Mouse (Mus musculus) liver, embryonic 13.5 days (tissue): ENCODE results near the gene Dhrs13. TPM values are rescaled to one million over a fixed set of nuclear protein-coding genes. Genes with fewer than 3 reads are reported as not detected.
A peak's percentile ranks its signal among the peaks of the same experiment; 100 is the strongest.

Experiments used
- ATAC-seq: fragments of 200-750 bp; cut with Nextera tagmentation; 2 replicates; pipeline ENCODE4 v1.8.0; 2017; ENCODE audit warnings: low read depth, mild to moderate bottlenecking, moderate number of reproducible peaks, moderate library complexity
- DNase-seq: peaks from one replicate; pipeline ENCODE4 v3.0.0; 2022
- H3K27ac ChIP-seq: fragments of 300-500 bp; sonication (generic); 2 replicates; pipeline ENCODE4 v1.5.1; 2015; ENCODE audit warnings: moderate library complexity, mild to moderate bottlenecking, inconsistent platforms
- H3K27me3 ChIP-seq: fragments of 300-500 bp; sonication (generic); 2 replicates; pipeline ENCODE4 v1.6.1; 2015; ENCODE audit warnings: mild to moderate bottlenecking, inconsistent platforms
- H3K36me3 ChIP-seq: fragments of 300-500 bp; sonication (generic); 2 replicates; pipeline ENCODE4 v1.6.1; 2015; ENCODE audit warnings: mild to moderate bottlenecking, inconsistent platforms
- H3K4me1 ChIP-seq: fragments of 300-500 bp; sonication (generic); replicated peaks from 2 replicates; pipeline ENCODE4 v1.6.1; 2015; ENCODE audit warnings: inconsistent platforms
- H3K4me2 ChIP-seq: fragments of 300-500 bp; sonication (generic); 2 replicates; pipeline ENCODE4 v1.6.1; 2015; ENCODE audit warnings: inconsistent platforms, mild to moderate bottlenecking, moderate library complexity
- H3K4me3 ChIP-seq: fragments of 300-500 bp; sonication (generic); replicated peaks from 2 replicates; pipeline ENCODE4 v1.5.1; 2015; ENCODE audit warnings: mild to moderate bottlenecking, inconsistent platforms
- H3K9ac ChIP-seq: fragments of 300-500 bp; sonication (generic); 2 replicates; pipeline ENCODE4 v1.6.1; 2015; ENCODE audit warnings: mild to moderate bottlenecking, inconsistent platforms
- H3K9me3 ChIP-seq: fragments of 300-500 bp; sonication (generic); replicated peaks from 2 replicates; pipeline ENCODE4 v1.6.1; 2016; ENCODE audit warnings: inconsistent platforms
- WGBS: fragments of 180-500 bp; shearing (Covaris S2); methylation state at CpG from one replicate; pipeline ENCODE4 v1.1.7; 2015; ENCODE audit not compliant: insufficient replicate concordance; 5-methylcytosine and 5-hydroxymethylcytosine counted together
- microRNA counts: library from miRNA; unstranded; fragments of <30 nt; microRNA quantifications from one replicate; lab custom pipeline; 2016
- microRNA-seq: library from miRNA; unstranded; fragments of <30 nt; microRNA quantifications from one replicate; pipeline ENCODE4, GENCODE M21; 2016
- polyA plus RNA-seq: library from polyadenylated mRNA; unstranded; fragments of >200 nt; fragmentation: Nextera tagmentation; extraction: Ambion mirVana; gene quantifications from 2 replicates; pipeline ENCODE4 v1.2.1, GENCODE M21; 2015

Dhrs13 gene
- polyA plus RNA-seq, 1 experiment from 2014 or later = 19.3 TPM

DNA sequence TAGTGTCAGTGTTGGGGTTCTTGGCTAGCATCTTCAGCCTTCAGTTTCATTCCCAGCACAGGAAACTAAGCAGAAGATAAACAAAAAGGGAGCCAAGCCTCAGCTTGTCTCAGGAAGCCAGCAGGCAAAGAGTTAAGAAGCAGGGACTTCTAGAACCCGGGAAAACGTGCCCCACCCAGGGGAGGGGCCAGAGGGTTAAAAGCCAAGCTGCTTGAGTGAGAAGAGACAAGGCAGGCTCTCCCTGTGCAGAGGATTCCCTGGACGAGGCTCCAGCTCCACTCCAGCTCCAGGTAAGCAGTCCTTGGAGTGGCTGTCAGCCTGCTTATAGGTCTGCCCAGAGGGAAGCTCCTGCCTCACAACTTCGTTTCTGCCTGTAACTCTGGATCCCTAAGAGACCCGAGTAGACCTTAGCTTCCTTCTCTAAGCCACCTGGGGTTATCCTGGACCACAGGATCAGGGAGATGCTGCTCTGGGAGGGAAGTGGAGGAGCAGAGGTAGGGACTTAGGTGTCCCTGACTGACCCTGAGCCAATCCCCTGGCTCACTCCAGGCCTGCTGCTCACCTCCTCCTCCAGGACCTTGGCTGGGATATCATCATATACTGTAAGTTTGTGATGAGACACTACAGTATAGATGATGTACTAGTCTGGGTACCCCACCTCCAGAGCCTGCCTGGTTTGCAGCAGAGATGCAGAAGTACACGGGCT, 40.5 kb downstream of the Dhrs13 start:
- Histone ChIP-seq H3K9ac (peak overlapping the region; percentile 98), H3K4me2 (peak overlapping the region; percentile 79), H3K4me3 (peak overlapping the region; percentile 72), H3K9me3 (no peaks in the 10 kb centered on the region), H3K36me3 (peaks cover 52% of the 10 kb centered on the region), H3K4me1 (peaks cover 74% of the 10 kb centered on the region), H3K27me3 (no peaks in the 10 kb centered on the region), H3K27ac (peak overlapping the region; percentile 100)
- DNase-seq (peak; percentile 89), ATAC-seq (peak; percentile 24)
- WGBS = 9% methylated on average over 6 of the region's 6 CpGs

- Histone ChIP-seq H3K4me1 (peaks cover 72% of the 10 kb centered on the region), H3K4me3 (peak overlapping the region; percentile 72), H3K36me3 (peaks cover 59% of the 10 kb centered on the region), H3K27ac (peak overlapping the region; percentile 100), H3K9ac (peak overlapping the region; percentile 98), H3K4me2 (peak overlapping the region; percentile 79), H3K9me3 (no peaks in the 10 kb centered on the region), H3K27me3 (no peaks in the 10 kb centered on the region)
- peak; percentile 73 for ATAC-seq
- DNase-seq = peak; percentile 84
- WGBS = 38% methylated on average over 9 of the region's 9 CpGs
These were observed 41.6 kb downstream of the Dhrs13 start for GRCm38 (mm10) chr11:78073577-78074276.

GRCm38 (mm10) chr11:78074277-78074652, 42.2 kb downstream of the Dhrs13 start:
- H3K9ac ChIP-seq = peak overlapping the region; percentile 98
- H3K4me1 ChIP-seq = peaks cover 72% of the 10 kb centered on the region
- H3K4me3 ChIP-seq = peak overlapping the region; percentile 72

GRCm38 (mm10) chr11:78074666-78075065, 42.6 kb downstream of the Dhrs13 start:
- Histone ChIP-seq H3K4me3 (peak overlapping the region; percentile 72), H3K4me1 (peaks cover 73% of the 10 kb centered on the region), H3K36me3 (peaks cover 59% of the 10 kb centered on the region), H3K27me3 (no peaks in the 10 kb centered on the region), H3K4me2 (peak overlapping the region; percentile 79), H3K9ac (peak overlapping the region; percentile 98), H3K9me3 (no peaks in the 10 kb centered on the region), H3K27ac (peak overlapping the region; percentile 100)
- 50% methylated on average over 4 of the region's 4 CpGs for WGBS
- ATAC-seq (no peak), DNase-seq (no peak)

More at GRCm38 (mm10) chr11:78074277-78074652, 42.2 kb downstream of the Dhrs13 start:
- Histone ChIP-seq H3K4me2 (peak overlapping the region; percentile 79), H3K27me3 (no peaks in the 10 kb centered on the region), H3K36me3 (peaks cover 59% of the 10 kb centered on the region), H3K9me3 (no peaks in the 10 kb centered on the region), H3K27ac (peak overlapping the region; percentile 100)
- peak; percentile 63 for ATAC-seq
- DNase-seq = no peak
- 30% methylated on average over 2 of the region's 2 CpGs for WGBS

- no peaks in the 10 kb centered on the region for H3K27me3 ChIP-seq
These were observed 48.2 kb downstream of the Dhrs13 start, which contains the start of gene Eral1 for GRCm38 (mm10) chr11:78079961-78080921. Gene Eral1 (minus strand): TSS chr11:78080383.

GRCm38 (mm10) chr11:78083595-78083994, 51.5 kb downstream of the Dhrs13 start:
- H3K27ac ChIP-seq = no peak overlapping the region
- H3K4me1 ChIP-seq = peaks cover 21% of the 10 kb centered on the region
- H3K36me3 ChIP-seq = no peaks in the 10 kb centered on the region
- no peak for DNase-seq
- 0% methylated on average over 1 of the region's 1 CpGs for WGBS
- H3K4me2 ChIP-seq = no peak overlapping the region
- ATAC-seq = no peak
- no peak overlapping the region for H3K9ac ChIP-seq
- H3K9me3 ChIP-seq = no peaks in the 10 kb centered on the region
- H3K4me3 ChIP-seq = no peak overlapping the region
- H3K27me3 ChIP-seq = no peaks in the 10 kb centered on the region

More at GRCm38 (mm10) chr11:78079961-78080921, 48.2 kb downstream of the Dhrs13 start, which contains the start of gene Eral1:
- Histone ChIP-seq H3K9me3 (no peaks in the 10 kb centered on the region), H3K36me3 (peaks cover 30% of the 10 kb centered on the region), H3K27ac (peak within 1 kb of the TSS; percentile 82), H3K9ac (peak within 1 kb of the TSS; percentile 87), H3K4me1 (peaks cover 47% of the 10 kb centered on the region), H3K4me3 (peak within 1 kb of the TSS; percentile 85), H3K4me2 (peak within 1 kb of the TSS; percentile 80)
- under 1% methylated on average over 42 of the region's 42 CpGs for WGBS
- DNase-seq (peak; percentile 76), ATAC-seq (peak; percentile 91)

DNA sequence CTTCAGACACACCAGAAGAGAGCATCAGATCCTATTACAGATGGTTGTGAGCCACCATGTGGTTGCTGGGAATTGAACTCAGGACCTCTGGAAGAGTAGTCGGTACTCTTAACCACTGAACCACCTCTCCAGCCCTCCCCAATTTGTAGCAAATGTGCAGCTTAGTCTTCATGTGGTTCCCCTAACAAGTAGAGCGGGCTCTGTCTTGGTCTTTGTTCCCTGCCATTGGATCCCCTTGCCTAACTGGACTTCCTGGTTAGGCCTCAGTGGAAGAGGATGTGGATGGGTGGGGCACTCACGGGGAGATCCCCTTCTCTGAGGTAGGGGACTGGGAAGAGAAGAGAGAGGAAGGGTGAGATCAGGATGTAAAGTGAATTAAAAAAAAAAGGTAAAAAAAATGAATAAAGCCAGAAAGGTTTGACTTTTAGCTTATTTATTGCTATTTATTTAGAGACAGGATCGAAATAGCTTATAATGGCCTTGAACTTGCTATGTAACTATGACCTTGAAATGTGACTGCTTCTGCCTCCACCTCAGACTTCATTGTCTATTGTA, 54.9 kb downstream of the Dhrs13 start:
- H3K36me3 ChIP-seq = no peaks in the 10 kb centered on the region
- WGBS = 61% methylated on average over 4 of the region's 4 CpGs

More for the DNA sequence above, 54.9 kb downstream of the Dhrs13 start:
- no peak overlapping the region for H3K27ac ChIP-seq
- H3K27me3 ChIP-seq = no peaks in the 10 kb centered on the region
- H3K4me2 ChIP-seq = no peak overlapping the region
- no peak for ATAC-seq
- no peaks in the 10 kb centered on the region for H3K4me1 ChIP-seq
- DNase-seq = no peak
- no peak overlapping the region for H3K4me3 ChIP-seq
- H3K9me3 ChIP-seq = no peaks in the 10 kb centered on the region
- no peak overlapping the region for H3K9ac ChIP-seq

MicroRNAs within 50 kb of the gene (microRNA counts, 519-probe panel; counts per million panel counts)
- 9,664 counts per million, percentile 100 among the panel's probes with 10 or more counts for microRNA mmu-miR-144 (lab: Ali Mortazavi, UCI)
- microRNA mmu-miR-451 (lab: Ali Mortazavi, UCI) = 7,721 counts per million, percentile 95 among the panel's probes with 10 or more counts

Small RNA genes within 50 kb of the gene (microRNA-seq; reads per million reads assigned to microRNA genes)
- gene Mir144 = 7,395 reads per million, percentile 91 among the genes with 10 or more reads in this experiment
- not detected for gene Mir451a
- not detected for gene Mir451b

Other genes with a start within 250 kb of the Dhrs13 start
- gene Gm10277, start 244.5 kb upstream of the Dhrs13 start, polyA plus RNA-seq = 0.57 and 0.78 TPM in 2 replicates
- gene Pipox, start 138.2 kb upstream of the Dhrs13 start, polyA plus RNA-seq = 8.7 and 10.4 TPM in 2 replicates
- gene Sez6, start 101.5 kb upstream of the Dhrs13 start, polyA plus RNA-seq = 0.03 and 0.20 TPM in 2 replicates
- gene Phf12, start 49.5 kb upstream of the Dhrs13 start, polyA plus RNA-seq = 6.5 and 7.6 TPM in 2 replicates
- 24.6 and 27.1 TPM in 2 replicates for gene Flot2, start 5.7 kb downstream of the Dhrs13 start, polyA plus RNA-seq
- gene Eral1, start 48.1 kb downstream of the Dhrs13 start, polyA plus RNA-seq = 19.1 and 20.2 TPM in 2 replicates
- 3.7 and 5.5 TPM in 2 replicates for gene Fam222b, start 62.4 kb downstream of the Dhrs13 start, polyA plus RNA-seq
- gene Traf4, start 133.3 kb downstream of the Dhrs13 start, polyA plus RNA-seq = 28.0 and 34.6 TPM in 2 replicates
- gene Nek8, start 144.4 kb downstream of the Dhrs13 start, polyA plus RNA-seq = 8.9 and 9.2 TPM in 2 replicates
- 50.3 and 54.3 TPM in 2 replicates for gene Tlcd1, start 144.4 kb downstream of the Dhrs13 start, polyA plus RNA-seq
- 1,033 and 1,075 TPM in 2 replicates for gene Rpl23a, start 151.3 kb downstream of the Dhrs13 start, polyA plus RNA-seq
- gene Rab34, start 156.2 kb downstream of the Dhrs13 start, polyA plus RNA-seq = 13.5 and 15.6 TPM in 2 replicates
- 0.44 and 0.65 TPM in 2 replicates for gene Proca1, start 161.1 kb downstream of the Dhrs13 start, polyA plus RNA-seq
- gene Sdf2, start 213.5 kb downstream of the Dhrs13 start, polyA plus RNA-seq = 29.6 and 29.8 TPM in 2 replicates
- 9.8 and 12.3 TPM in 2 replicates for gene Supt6, start 213.7 kb downstream of the Dhrs13 start, polyA plus RNA-seq
- gene 2610507B11Rik, start 229.5 kb downstream of the Dhrs13 start, polyA plus RNA-seq = 33.6 and 42.8 TPM in 2 replicates